Mouse (Mus musculus) heart, postnatal 36 days (tissue): ENCODE results near the gene Csnk1d. TPM values are rescaled to one million over a fixed set of nuclear protein-coding genes. Genes with fewer than 3 reads are reported as not detected.

Experiments
- DNase-seq, 2 experiments: peaks; one replicate each; pipeline ENCODE4 v3.0.0; 2021 to 2022
- intact Hi-C: fragments of 180-260 bp; cut with DNase I; formaldehyde crosslinking; loops from one replicate; pipeline ENCODE4 v1.15.1; 2025
- total RNA-seq, 2 experiments: library from RNA; stranded (reverse); gene quantifications; 2 replicates each; pipeline ENCODE4 v1.2.3; 2021

The Csnk1d gene
- total RNA-seq, 2 experiments from 2014 or later: 57.9 to 64.8 TPM

- intact Hi-C loops: loop anchor here (5.0 kb wide), 1 partner anchor 37 kb away; no protein-coding TSS in a partner anchor
- DNase-seq: no peak
Observed at GRCm38 (mm10) chr11:120989523-120989922, 1.6 kb downstream of the Csnk1d start.

- intact Hi-C loops: loop anchor here (5.0 kb wide), 1 partner anchor 36 kb away; no protein-coding TSS in a partner anchor
Observed at GRCm38 (mm10) chr11:120988410-120988809, 2.7 kb downstream of the Csnk1d start.

GRCm38 (mm10) chr11:120987608-120988007, 3.5 kb downstream of the Csnk1d start:
- DNase-seq: no peak
- intact Hi-C loops: loop anchor here (5.0 kb wide), 1 partner anchor 35 kb away; no protein-coding TSS in a partner anchor

More at GRCm38 (mm10) chr11:120988410-120988809, 2.7 kb downstream of the Csnk1d start:
- DNase-seq: no peak

GRCm38 (mm10) chr11:120984448-120985330, 6.4 kb downstream of the Csnk1d start:
- peak; percentile 31 to 33 for DNase-seq
- intact Hi-C loops: loop anchor here (5.0 kb wide), 1 partner anchor 32 kb away; no protein-coding TSS in a partner anchor

- intact Hi-C loops: no loop called here
- DNase-seq: no peak
Observed at GRCm38 (mm10) chr11:120982459-120982858, 8.7 kb downstream of the Csnk1d start.

- intact Hi-C loops: no loop called here
Observed at GRCm38 (mm10) chr11:120981661-120982060, 9.5 kb downstream of the Csnk1d start.

GRCm38 (mm10) chr11:120980427-120981035, 10.6 kb downstream of the Csnk1d start:
- peak; percentile 27 to 39 for DNase-seq
- intact Hi-C loops: no loop called here

More at GRCm38 (mm10) chr11:120981661-120982060, 9.5 kb downstream of the Csnk1d start:
- DNase-seq: no peak

- DNase-seq: no peak
- intact Hi-C loops: no loop called here
Observed at GRCm38 (mm10) chr11:120979711-120980426, 11.3 kb downstream of the Csnk1d start.

GRCm38 (mm10) chr11:120973318-120973717, 17.8 kb downstream of the Csnk1d start:
- intact Hi-C loops: no loop called here

GRCm38 (mm10) chr11:120971237-120971636, 19.9 kb downstream of the Csnk1d start:
- intact Hi-C loops: no loop called here
- no peak for DNase-seq

More at GRCm38 (mm10) chr11:120973318-120973717, 17.8 kb downstream of the Csnk1d start:
- no peak for DNase-seq

- DNase-seq: no peak
- intact Hi-C loops: no loop called here
Observed at GRCm38 (mm10) chr11:120969742-120970141, 21.4 kb downstream of the Csnk1d start.

GRCm38 (mm10) chr11:120965587-120965986, 25.5 kb downstream of the Csnk1d start:
- intact Hi-C loops: no loop called here
- DNase-seq: no peak

GRCm38 (mm10) chr11:120964195-120965157, 26.7 kb downstream of the Csnk1d start:
- DNase-seq: no peak

GRCm38 (mm10) chr11:120962909-120963308, 28.2 kb downstream of the Csnk1d start:
- intact Hi-C loops: no loop called here
- DNase-seq: no peak

More at GRCm38 (mm10) chr11:120964195-120965157, 26.7 kb downstream of the Csnk1d start:
- intact Hi-C loops: no loop called here

- intact Hi-C loops: no loop called here
- DNase-seq: no peak
Observed at GRCm38 (mm10) chr11:120962050-120962771, 28.9 kb downstream of the Csnk1d start.

- DNase-seq: no peak
- intact Hi-C loops: no loop called here
Observed at GRCm38 (mm10) chr11:120961594-120961993, 29.5 kb downstream of the Csnk1d start.

GRCm38 (mm10) chr11:120960248-120960647, 30.9 kb downstream of the Csnk1d start:
- no peak for DNase-seq
- intact Hi-C loops: no loop called here

- intact Hi-C loops: no loop called here
- no peak for DNase-seq
Observed at GRCm38 (mm10) chr11:120959564-120959963, 31.6 kb downstream of the Csnk1d start.

GRCm38 (mm10) chr11:120959066-120959465, 32.1 kb downstream of the Csnk1d start:
- intact Hi-C loops: no loop called here
- DNase-seq: no peak
